Mouse (Mus musculus) retina, postnatal 7 days (tissue): ENCODE data around the gene Synm.

ENCODE experiments used
- DNase-seq: peaks from one replicate; pipeline ENCODE4 v3.0.0-alpha.2; 2012; ENCODE audit warnings: low read depth, low spot score

Synm gene

DNA sequence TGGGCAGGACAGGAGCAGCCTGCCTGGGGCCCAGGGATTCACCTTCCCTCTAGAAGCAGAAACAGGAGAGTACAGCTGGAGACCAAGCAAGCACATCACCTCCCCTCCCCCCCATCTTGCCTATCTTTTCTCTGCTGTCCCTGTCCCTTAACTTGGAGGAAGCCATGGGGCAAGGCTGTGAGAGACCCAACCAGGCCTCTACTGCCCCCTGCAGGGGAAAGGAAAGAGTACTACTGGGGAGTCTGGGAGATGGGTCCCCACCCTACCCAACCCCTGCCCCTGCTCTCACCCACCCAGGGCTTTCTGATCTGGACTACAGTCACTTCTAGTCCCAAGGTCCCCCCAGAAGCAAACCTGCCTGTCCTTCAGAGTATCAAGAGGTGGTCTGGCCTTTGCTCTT, 58.7 kb downstream of the Synm start:
- peak; percentile 14 for DNase-seq

DNA sequence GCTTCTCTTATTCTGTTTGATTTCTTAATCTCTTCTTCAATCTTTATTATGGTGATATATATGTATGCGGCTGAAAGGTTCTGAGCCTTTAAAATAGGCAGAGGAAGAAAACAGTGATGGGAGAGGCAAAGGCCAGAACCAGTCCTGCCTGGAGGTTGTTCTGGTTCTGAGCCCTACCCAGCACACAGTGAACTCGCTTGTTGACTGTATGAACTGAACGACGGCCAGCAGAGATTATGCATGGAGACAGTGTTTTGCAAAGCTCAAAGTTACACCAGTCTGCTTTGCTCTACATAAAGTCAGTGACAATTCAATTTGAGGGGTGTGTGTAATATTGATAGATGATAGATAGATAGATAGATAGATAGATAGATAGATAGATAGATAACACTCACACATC, 60.2 kb downstream of the Synm start:
- no peak for DNase-seq

- DNase-seq = no peak
Observed at GRCm38 (mm10) chr7:67697892-67698630, 61.5 kb downstream of the Synm start.

GRCm38 (mm10) chr7:67695906-67696305, 63.6 kb downstream of the Synm start:
- no peak for DNase-seq

DNA sequence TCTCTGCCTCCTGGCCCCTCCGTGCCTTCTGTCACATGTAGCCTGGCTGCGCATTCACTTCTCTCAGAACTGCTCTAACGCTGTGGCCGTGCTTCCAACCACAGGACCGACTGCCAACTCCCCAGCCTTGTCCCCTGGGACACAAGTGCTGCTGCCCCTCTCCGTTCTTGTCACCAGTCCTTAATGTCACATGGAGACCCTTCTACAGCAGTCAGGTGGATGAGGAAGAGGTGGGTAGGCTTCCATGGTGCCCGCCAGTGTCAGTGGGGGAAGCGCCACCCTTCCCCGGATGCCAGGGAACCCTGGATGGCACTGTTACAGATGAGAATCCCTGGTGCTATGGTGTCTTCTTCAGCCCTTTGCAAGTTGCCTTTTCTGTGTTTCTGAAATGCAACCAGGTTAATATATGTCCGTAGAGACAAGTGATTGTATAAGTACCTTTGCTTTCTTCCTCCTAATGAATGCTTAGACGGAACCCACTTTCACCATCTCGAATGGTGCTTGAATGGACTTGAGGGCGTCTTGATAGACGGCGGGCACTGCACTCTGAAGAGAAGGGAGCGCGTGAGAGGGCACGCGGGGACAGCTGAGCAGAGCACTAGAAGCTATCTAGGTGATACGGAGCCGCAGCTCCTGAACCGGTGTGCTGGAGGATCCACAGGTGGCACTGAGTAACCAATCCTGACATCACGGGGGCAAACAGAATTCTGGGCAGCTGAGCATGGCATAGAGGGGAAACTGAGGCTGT, 66.6 kb downstream of the Synm start:
- DNase-seq = no peak

GRCm38 (mm10) chr7:67692141-67692540, 67.4 kb downstream of the Synm start:
- DNase-seq = no peak

GRCm38 (mm10) chr7:67691036-67691435, 68.5 kb downstream of the Synm start:
- DNase-seq = no peak

DNA sequence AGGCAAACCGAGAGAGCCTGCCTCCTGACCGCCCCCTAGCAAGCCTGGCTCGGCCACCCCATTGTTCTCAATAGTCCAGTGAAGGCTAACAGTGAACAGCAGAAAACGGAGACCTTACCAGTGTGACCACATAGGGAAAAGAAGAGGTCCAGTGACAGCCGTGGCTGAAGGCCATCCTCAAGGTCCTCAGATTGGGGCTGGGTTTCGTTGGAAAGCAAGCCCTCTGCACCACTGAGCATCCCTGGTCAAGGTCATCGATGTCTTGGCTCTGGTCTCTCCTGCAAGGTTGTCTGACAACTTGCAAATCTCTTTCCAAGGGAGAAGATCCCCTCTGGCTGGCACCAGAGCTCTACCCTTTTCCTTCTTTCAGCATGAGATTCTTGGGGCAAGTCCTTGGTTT, 69.7 kb downstream of the Synm start:
- DNase-seq = no peak

- DNase-seq = no peak
Observed at GRCm38 (mm10) chr7:67688281-67688680, 71.3 kb downstream of the Synm start.

DNA sequence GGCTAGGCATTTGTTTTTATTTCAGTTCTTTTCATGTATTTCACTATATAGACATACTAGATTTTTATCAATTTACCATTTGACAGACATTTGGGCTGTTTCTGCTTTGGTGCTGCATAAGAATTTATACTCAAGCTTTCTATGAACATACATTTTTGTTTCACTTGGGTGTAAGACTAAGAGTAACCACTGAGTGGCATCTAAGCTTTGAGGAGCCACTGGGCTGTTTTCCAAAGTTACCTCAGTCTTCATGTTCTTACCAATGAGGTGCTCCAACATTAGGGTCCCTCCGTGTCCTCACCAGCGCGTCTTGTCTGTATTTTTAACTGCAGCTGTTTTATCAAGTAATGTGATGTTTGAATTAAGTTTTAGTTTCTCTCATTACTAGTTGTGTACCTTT, 73.0 kb downstream of the Synm start:
- DNase-seq = no peak

DNA sequence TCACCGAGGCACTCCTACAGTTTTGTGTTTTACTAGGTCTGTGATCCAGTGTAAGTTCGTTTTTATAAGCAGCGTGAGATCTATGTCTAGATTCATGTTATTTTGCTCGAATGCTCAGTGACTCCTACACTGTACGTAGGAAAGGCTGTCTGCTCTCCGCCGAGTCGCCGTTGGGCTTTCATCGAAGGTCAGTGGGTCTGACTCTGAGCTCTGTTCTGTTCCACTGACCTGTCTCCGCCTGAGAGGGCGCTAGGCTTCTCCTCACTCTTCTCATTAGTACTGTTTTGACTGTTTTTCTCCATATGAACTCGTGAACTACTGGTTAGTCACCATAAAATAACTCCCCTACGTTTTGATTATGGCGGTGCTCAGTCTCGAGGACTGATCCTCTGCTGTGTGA, 76.5 kb downstream of the Synm start:
- no peak for DNase-seq

- no peak for DNase-seq
Observed at GRCm38 (mm10) chr7:67681078-67681477, 78.5 kb downstream of the Synm start.
